Mouse (Mus musculus): ENCODE measurements around the gene Sfpq.

GRCm38 (mm10) chr4:127060585-127061290 is 39.6 kb downstream of the Sfpq start, which contains the start of gene Zmym1:
- TF ChIP-seq CTCF (IDR thresholded peaks at IDR 0.05; ENCODE audit: extremely low read depth, insufficient read depth, low read length) (no peak), POLR2A (IDR thresholded peaks at IDR 0.05; ENCODE audit: extremely low read depth, insufficient read depth, low read length) (peak; percentile 51; the same call in 1 of the 2 replicates)
